Mouse (Mus musculus): ENCODE data around the gene Phf5a. TPM values are rescaled to one million over a fixed set of nuclear protein-coding genes. Genes with fewer than 3 reads are reported as not detected.

The Phf5a gene
- polyA plus RNA-seq, 1 experiment from 2014 or later, result 129 TPM

DNA sequence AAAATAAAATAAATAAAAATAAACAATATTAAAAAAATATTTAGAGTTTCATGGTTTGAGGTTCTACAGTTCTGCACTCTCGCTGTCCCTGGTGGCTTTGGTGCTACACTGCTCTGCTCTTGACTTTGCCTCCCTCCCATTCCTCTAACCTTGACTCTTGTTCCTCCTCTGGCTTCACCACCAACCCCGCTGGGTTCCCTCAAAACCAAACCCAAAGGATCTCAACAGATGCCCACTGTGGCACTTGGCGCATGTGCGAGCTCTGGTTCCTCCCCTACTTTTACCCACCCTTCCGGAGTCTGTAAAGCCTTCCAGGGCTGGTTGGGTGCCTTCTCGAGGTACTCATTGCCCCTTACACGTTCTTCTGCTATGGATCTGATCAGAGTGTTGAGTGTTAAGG lies 29.4 kb downstream of the Phf5a start:
- no peaks in the 10 kb centered on the region for H3K9me3 ChIP-seq
- no peak overlapping the region for H3K27ac ChIP-seq (replicated peaks)
- H3K27me3 ChIP-seq, result peaks cover 5% of the 10 kb centered on the region
- WGBS, result 83% methylated on average over 7 of the region's 7 CpGs
- no peak overlapping the region for H3K4me2 ChIP-seq (replicated peaks)
- H3K9ac ChIP-seq (replicated peaks), result no peak overlapping the region
- 0 out of 2 replicates have a peak, but pooled peaks cover 3% of the 10 kb centered on the region for H3K36me3 ChIP-seq
- no peak overlapping the region for H3K4me3 ChIP-seq
- no peak for ATAC-seq (ENCODE audit: low FRiP score, low read depth)
- H3K4me1 ChIP-seq, result peaks cover 4% of the 10 kb centered on the region; the same call in 1 of the 2 replicates

DNA sequence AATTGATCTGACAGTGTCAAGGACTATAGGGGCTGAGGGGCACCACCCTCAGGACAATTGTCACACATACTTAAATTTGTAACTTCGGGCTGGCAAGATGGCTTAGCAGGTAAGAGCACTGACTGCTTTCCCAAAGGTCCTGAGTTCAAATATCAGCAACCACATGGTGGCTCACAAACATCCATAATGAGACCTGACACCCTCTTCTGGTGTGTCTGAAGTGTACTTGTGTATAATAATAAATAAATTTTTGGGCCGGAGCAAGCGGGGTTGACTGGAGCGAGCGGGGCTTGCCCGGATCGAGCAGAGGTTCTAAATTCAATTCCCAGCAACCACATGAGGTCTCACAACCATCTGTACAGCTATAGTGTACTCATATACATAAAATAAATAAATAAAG lies 31.4 kb downstream of the Phf5a start:
- Histone ChIP-seq H3K4me1 (peaks cover 10% of the 10 kb centered on the region; the same call in 1 of the 2 replicates), H3K9ac (replicated peaks) (no peak overlapping the region), H3K4me3 (no peak overlapping the region), H3K27me3 (peaks cover 24% of the 10 kb centered on the region), H3K27ac (replicated peaks) (no peak overlapping the region), H3K4me2 (replicated peaks) (no peak overlapping the region), H3K9me3 (no peaks in the 10 kb centered on the region), H3K36me3 (no peaks in the 10 kb centered on the region)
- 92% methylated on average over 7 of the region's 7 CpGs for whole genome bisulfite sequencing
- ATAC-seq (ENCODE audit: low FRiP score, low read depth), result no peak

DNA sequence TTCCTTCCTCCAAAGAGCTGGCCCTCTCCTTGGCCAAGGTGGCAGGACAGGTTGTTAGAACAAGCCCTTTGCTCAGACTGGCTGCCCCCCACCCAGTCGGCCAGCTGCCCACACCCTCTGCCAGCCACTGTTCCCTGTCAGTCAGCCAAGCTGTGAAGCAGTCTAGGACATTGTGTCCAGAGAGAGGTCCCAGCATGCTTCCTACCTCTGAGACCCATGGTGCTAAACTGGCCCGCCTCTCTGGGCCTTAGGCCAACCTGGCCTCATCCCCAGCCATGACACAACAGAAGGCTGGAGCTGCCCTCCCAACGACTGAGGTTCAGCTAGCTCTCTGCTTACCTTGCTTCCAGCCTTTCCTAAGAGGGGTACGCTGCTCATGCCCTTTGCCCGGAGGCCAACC lies 32.1 kb downstream of the Phf5a start:
- Histone ChIP-seq H3K4me2 (replicated peaks) (no peak overlapping the region), H3K27me3 (peaks cover 29% of the 10 kb centered on the region), H3K4me1 (peaks cover 10% of the 10 kb centered on the region; the same call in 1 of the 2 replicates), H3K27ac (replicated peaks) (no peak overlapping the region), H3K9ac (replicated peaks) (no peak overlapping the region), H3K9me3 (no peaks in the 10 kb centered on the region), H3K36me3 (no peaks in the 10 kb centered on the region), H3K4me3 (no peak overlapping the region)
- WGBS, result 70% methylated on average over 5 of the region's 5 CpGs
- no peak for ATAC-seq (ENCODE audit: low FRiP score, low read depth)

DNA sequence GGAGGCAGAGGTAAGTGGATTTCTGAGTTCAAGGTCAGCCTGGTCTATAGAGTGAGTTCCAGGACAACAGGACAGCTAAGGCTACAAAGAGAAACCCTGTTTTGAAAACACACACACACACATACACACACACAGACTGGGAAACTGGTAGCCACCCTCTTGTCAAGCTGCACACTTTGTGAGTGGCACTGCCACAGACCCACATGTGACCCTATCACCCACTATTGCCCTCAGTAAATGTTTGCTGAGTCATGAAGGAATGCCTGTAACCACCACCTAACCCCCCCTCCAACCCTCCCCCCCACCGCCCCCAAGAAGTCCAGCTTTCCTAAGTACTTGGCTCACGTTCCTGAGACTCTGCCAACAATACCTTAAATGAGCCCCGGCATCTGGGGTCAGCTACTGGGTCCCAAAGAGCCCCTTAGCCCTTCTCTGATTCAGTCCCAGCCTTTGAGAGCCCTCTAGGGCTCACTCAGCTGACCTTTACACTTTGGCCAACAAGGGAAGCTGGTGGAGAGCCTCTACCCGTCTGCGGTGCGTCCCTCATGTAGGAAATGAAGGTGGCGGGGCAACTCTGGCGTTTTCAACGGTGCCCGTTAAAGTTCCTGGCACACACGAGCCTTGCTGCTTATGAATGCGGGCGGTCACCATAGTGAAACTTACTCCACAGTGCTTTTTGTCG lies 33.0 kb downstream of the Phf5a start:
- Histone ChIP-seq H3K9ac (replicated peaks) (no peak overlapping the region), H3K4me3 (no peak overlapping the region), H3K36me3 (no peaks in the 10 kb centered on the region), H3K27me3 (peaks cover 29% of the 10 kb centered on the region), H3K9me3 (no peaks in the 10 kb centered on the region), H3K4me1 (peaks cover 10% of the 10 kb centered on the region; the same call in 1 of the 2 replicates), H3K27ac (replicated peaks) (no peak overlapping the region), H3K4me2 (replicated peaks) (no peak overlapping the region)
- 79% methylated on average over 14 of the region's 14 CpGs for WGBS
- no peak for ATAC-seq (ENCODE audit: low FRiP score, low read depth)

DNA sequence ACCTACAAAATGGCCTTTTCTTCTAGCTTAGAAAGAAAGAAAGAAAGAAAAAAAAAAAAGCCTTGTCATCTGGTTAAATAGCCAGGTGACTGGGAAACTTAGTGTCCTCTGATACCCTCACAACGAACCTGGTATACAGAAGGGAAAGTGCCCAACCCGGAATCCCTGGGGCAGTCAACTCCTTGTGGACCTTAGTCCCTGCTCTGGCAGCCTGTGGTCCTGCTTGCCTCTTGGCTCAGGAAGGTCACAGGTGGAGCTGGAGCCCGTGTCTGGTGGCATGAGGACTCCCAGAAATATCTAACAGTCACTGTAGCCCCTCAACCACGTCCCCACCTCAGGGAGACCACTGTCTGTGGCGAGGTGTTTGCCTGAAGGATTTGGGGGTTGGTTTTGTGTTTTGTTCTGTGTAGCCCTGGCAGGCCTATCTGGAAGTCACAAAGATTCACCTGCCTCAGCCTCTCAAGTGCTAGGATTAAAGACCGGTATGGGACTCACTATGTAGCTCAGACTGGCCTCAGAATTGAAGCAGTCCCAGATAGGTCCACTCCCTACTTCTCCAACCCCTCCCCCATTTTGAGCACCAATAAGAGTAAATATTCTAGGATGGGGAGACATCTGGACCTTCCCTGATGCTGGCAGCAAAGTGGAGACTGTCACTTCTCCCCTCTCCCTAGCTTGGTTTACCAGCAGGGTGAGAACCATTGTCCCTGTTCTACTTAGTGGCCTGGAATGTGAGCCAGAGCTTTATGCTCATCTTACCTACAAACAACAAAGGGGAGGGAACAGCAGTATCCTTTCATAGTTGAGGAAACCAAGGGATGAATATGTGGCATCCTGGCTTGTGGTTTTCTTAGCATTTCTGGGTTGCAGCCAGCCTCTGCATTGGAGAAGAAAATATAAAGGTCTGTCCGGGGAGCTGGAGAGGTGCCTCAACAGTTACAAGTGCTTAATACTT lies 34.5 kb downstream of the Phf5a start:
- no peak for ATAC-seq (ENCODE audit: low FRiP score, low read depth)
- Histone ChIP-seq H3K4me2 (replicated peaks) (no peak overlapping the region), H3K27me3 (peaks cover 29% of the 10 kb centered on the region), H3K4me3 (no peak overlapping the region), H3K9me3 (no peaks in the 10 kb centered on the region), H3K27ac (replicated peaks) (no peak overlapping the region), H3K36me3 (no peaks in the 10 kb centered on the region), H3K4me1 (peaks cover 10% of the 10 kb centered on the region; the same call in 1 of the 2 replicates), H3K9ac (replicated peaks) (no peak overlapping the region)
- WGBS, result 56% methylated on average over 7 of the region's 7 CpGs

DNA sequence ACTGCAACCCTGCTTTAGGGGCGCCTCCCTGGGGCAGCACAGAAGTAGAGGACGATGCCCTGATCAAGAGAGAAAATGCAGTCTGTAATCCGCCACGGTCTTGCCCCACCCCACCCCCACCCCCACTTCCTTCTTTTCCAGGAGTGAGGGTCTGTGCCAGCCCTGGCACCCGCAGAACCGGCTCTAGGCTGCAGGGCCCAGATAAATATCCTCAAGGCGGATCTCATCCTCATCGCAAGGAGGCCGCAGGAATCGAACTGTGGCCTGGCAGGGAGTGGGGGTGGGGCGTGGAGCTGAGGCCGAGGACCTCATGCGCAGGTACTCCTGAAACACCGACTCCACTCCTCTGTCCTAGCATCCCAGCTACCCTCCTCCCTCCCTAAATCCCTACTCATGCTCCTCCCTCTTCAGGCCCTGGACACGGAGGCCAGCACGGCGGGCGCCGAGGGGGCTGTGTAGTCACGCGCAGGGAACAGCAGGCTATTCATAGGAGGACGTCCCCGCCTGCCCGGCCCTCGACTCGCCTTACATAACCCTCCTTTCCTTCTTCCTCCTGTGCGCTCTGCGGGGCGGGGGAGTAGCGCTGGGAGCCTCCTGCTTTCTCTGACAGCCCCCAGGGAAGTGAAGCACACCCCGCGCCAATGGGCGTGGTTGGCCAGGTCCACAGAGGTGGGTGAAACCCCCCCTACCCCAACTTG lies 35.4 kb downstream of the Phf5a start:
- H3K9ac ChIP-seq (replicated peaks), result peak overlapping the region; percentile 25
- peaks cover 29% of the 10 kb centered on the region for H3K27me3 ChIP-seq
- H3K4me2 ChIP-seq (replicated peaks), result peak overlapping the region; percentile 46
- WGBS, result 3% methylated on average over 32 of the region's 33 CpGs
- peaks cover 16% of the 10 kb centered on the region for H3K4me1 ChIP-seq
- H3K27ac ChIP-seq (replicated peaks), result no peak overlapping the region
- H3K36me3 ChIP-seq, result no peaks in the 10 kb centered on the region
- ATAC-seq (ENCODE audit: low FRiP score, low read depth), result peak; percentile 68
- no peaks in the 10 kb centered on the region for H3K9me3 ChIP-seq
- peak overlapping the region; percentile 30 for H3K4me3 ChIP-seq

DNA sequence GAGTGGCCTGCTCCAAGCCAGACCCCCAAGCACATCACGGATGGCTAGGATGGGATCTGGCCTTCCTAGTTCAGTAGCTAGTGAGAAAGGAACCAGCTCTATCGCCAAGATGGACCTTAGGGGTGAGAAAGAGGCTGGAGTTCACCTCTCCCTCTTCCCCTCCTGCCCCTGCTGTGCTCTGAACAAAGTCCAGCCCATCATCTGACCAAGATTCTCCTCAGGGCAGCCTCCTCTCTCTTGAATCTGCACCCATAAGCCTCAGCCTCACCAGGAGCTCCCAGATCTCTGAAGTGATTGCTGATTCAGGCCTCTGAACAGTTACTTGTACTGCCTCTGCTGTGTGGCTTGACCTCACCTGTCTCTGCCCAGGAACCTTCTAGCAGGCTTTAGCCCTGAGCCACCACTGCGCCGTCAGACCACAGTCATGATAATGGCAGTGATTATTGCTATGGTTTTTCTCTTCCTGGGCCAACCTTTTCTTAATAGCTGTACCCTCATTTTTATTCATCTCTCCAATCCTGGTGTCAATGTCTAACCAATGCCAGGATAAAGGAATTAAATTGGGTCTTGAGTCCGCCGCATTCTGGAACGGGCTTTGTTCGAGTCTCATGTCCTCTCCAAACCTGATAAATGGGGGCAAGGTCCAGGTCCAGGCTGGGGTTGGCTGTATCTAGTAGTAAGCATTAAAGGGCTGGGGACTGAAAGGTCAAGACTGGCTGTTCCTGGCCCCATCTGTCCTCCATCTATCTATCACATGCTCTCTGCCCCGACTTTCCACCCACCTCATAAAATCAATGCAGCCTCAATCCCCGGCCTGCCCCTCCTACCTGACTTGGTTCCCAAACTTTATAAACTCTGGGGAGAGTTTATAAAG lies 36.5 kb downstream of the Phf5a start:
- H3K4me2 ChIP-seq (replicated peaks), result no peak overlapping the region
- peaks cover 19% of the 10 kb centered on the region for H3K4me1 ChIP-seq
- no peak for ATAC-seq (ENCODE audit: low FRiP score, low read depth)
- H3K27ac ChIP-seq (replicated peaks), result no peak overlapping the region
- no peaks in the 10 kb centered on the region for H3K9me3 ChIP-seq
- H3K4me3 ChIP-seq, result no peak overlapping the region
- no peaks in the 10 kb centered on the region for H3K36me3 ChIP-seq
- WGBS, result 72% methylated on average over 10 of the region's 10 CpGs
- peaks cover 29% of the 10 kb centered on the region for H3K27me3 ChIP-seq
- no peak overlapping the region for H3K9ac ChIP-seq (replicated peaks)

DNA sequence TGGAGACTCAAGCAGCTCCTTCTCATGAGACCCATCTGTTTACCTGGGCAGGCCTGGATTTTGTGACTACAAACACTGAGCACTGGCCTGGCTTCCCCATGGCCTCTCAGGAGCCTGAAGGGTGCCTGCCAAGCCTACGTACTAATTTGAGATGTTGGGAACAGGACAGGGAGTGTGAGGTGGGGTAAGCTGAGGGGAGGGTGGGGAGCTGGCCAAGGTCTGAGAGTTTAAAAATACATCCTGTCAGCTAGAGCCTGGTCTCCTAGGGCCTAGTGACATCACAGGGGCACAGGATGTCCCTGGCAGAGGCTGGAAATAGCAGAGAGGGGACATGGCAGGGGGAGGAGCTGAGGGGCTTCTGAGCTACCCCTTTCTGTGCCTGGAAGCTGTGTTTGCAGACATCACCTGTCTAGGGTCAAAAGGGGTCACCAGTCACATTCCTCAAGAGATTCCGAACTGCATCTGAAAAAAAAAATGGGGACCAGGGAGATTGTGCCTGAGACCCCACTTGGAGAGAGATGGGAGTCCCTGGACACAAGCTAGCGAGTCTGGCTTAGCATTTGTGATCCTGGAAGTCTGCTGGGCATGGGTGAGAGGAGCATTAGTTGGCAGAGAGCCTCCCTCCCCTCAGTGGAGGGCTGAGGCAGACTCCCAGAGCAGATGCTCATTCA lies 37.4 kb downstream of the Phf5a start:
- Histone ChIP-seq H3K27me3 (peaks cover 29% of the 10 kb centered on the region), H3K4me1 (peaks cover 19% of the 10 kb centered on the region), H3K27ac (replicated peaks) (no peak overlapping the region), H3K9ac (replicated peaks) (no peak overlapping the region), H3K9me3 (no peaks in the 10 kb centered on the region), H3K4me2 (replicated peaks) (no peak overlapping the region), H3K36me3 (no peaks in the 10 kb centered on the region), H3K4me3 (no peak overlapping the region)
- ATAC-seq (ENCODE audit: low FRiP score, low read depth), result no peak
- WGBS, result 64% methylated on average over 3 of the region's 3 CpGs

DNA sequence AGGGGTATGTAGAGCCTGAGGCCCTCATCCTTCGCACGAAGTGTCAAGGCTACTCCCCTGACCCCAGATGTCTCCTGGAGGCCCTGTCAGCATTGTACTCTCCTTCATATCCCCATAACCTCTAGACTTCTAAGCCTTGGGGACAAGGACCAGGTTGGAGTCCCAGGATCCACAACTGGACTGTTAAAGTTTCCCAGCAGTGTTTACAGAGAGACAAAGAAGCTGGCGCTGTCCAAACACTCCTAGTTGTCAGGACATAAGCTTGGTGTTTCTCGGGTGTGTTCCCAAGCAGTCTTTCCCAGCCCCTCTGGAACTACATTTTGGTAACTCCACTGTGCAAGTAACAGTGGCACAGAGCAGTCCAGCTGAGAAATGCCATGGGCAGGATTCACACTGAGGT lies 38.2 kb downstream of the Phf5a start:
- 80% methylated on average over 4 of the region's 4 CpGs for WGBS
- peaks cover 29% of the 10 kb centered on the region for H3K27me3 ChIP-seq
- no peak overlapping the region for H3K4me2 ChIP-seq (replicated peaks)
- peaks cover 19% of the 10 kb centered on the region for H3K4me1 ChIP-seq
- no peaks in the 10 kb centered on the region for H3K9me3 ChIP-seq
- ATAC-seq (ENCODE audit: low FRiP score, low read depth), result no peak
- H3K4me3 ChIP-seq, result no peak overlapping the region
- H3K27ac ChIP-seq (replicated peaks), result no peak overlapping the region
- H3K36me3 ChIP-seq, result no peaks in the 10 kb centered on the region
- H3K9ac ChIP-seq (replicated peaks), result no peak overlapping the region

DNA sequence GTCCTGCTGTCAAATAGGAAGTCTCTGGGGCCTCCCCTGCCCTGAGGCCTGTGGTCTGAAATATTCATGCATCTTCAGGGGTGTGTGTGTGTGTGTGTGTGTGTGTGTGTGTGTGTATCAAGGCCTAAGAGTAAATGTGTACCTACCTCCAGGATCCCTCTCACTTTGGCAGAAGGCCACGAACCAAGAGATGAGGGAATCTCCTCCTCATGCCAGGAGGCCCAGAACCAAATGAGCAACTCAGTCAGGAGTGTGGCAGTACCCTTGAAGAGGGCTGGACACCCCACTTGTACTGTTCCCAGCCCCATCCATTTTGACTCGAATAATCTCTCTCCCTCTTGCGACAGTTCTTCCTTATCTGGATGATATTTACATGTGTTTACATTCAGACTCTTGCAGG lies 39.5 kb downstream of the Phf5a start:
- no peak overlapping the region for H3K4me3 ChIP-seq
- no peak overlapping the region for H3K27ac ChIP-seq (replicated peaks)
- peaks cover 19% of the 10 kb centered on the region for H3K4me1 ChIP-seq
- H3K9me3 ChIP-seq, result no peaks in the 10 kb centered on the region
- ATAC-seq (ENCODE audit: low FRiP score, low read depth), result no peak
- H3K9ac ChIP-seq (replicated peaks), result no peak overlapping the region
- peaks cover 23% of the 10 kb centered on the region for H3K27me3 ChIP-seq
- no peak overlapping the region for H3K4me2 ChIP-seq (replicated peaks)
- H3K36me3 ChIP-seq, result peaks cover 5% of the 10 kb centered on the region
- 83% methylated on average over 3 of the region's 3 CpGs for WGBS

Data from midbrain, embryonic 12.5 days (tissue).